Mouse (Mus musculus) ovary, postnatal 14 days (tissue): ENCODE results near the gene Tfeb.

Source experiments
- DNase-seq: peaks from one replicate; pipeline ENCODE4 v3.0.0; 2022; ENCODE audit warnings: low spot score

The Tfeb gene

DNA sequence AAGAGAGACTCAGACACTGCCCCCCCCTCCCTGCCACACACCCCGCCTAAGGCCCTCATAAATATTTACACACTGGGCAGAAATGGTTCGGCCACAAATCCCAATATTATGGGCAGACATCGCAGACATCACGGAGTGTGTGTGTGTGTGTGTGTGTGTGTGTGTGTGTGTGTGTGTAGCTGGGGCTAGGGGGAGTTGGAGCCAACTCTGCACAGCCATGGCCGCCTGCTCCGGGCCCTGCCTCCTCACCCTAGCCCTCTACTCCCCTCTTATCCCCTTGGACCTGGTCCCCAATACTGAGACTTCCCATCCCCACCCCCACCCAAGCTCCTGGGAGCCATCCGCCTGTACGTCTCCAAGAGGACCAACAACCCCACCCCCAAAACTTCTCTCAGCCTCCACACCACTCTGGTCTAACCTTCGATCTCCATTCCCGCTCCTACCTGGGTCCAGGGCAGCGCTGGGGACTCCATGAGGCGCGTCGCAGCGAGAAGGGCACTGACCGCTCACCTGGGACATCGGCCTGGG, 95.7 kb downstream of the Tfeb start:
- DNase-seq: no peak

DNA sequence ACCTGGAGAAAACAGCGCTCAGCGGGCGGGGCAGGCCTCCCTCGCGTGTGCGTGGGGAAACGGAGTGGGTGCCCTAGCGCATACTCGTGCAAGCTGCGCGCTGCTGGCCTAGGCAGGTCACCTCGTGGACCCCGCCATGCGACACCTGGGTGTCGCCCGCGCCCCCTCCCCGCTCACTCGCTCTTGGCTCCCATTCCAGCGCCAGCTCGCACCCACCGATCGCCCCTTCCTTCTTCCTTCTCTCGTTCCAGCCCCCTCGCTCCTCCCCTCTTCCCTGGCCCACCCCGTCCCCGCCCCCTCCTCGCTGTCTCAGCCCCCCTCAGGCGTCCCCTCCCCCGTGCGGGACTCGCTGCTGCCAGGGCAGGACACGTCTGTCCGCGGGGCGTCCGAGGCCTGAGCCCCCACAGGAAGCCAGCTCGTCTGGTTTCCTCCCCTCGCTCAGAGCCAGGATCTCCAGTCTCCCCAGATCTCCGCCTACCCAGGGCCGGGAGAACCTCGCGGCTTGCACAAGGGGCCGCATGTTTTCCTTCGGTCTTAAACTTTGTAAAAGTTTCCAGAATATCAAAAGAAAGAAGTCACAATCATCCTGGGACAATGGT, 96.3 kb downstream of the Tfeb start:
- DNase-seq: peak; percentile 34

DNA sequence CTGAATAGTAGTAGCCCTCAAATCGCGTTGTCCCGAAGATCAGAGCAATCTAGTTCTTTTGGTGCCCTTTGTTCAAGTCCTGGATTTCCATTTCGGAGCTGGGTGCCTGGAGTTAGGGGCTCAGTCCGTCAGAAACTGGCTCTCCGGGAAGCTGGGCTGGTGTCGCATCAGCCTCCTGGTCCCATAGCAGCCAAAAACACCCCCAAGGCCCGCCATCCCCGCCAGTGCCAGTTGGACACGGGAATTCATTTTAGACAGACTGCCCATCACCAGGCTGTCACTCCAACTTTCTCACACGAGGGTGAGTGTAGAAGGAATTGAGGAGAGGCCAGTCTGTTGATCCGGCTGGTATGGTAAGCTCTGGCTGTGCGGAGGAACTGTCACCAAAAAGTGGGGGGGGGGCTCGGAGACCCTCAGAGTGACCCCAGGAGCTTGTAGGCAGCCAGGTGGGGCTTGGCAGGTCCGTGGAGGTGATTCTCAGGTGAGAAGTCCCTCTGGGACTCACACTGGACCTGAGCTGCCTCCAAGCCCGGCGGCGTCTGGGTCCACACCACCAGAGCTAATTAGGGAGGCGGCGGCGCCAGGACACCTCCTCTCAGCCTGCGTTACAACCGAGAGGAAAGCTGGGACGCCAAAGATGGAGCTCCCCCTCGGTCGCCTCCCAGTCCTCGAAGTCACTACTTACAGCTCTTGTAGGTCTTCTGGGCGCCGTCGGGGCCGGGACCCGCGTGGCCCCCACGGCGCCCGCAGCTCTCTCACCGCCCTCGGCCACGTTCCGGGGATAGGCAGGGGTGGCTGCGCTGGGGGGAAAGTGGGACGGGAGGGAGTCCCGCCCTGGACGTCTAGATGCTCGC, 97.0 kb downstream of the Tfeb start:
- no peak for DNase-seq

DNA sequence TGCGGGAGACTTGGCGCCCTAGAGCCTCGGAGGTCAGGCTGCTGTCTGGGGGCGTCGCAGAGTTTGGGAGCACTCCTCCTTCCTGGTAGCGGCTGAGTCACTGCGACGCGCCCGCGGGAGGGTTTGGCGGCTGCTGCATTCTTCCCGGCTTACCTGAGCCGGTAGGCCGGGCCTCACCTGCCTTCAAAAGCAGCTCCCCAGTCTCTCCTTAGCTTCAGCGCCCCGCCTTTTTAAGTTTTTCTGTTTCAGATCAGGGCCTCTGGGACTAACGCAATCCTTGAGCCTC, 97.6 kb downstream of the Tfeb start, which contains the start of gene Mdfi:
Gene Mdfi (minus strand): TSS at position 210 of the 286 bp plus-strand sequence.
- DNase-seq: no peak

DNA sequence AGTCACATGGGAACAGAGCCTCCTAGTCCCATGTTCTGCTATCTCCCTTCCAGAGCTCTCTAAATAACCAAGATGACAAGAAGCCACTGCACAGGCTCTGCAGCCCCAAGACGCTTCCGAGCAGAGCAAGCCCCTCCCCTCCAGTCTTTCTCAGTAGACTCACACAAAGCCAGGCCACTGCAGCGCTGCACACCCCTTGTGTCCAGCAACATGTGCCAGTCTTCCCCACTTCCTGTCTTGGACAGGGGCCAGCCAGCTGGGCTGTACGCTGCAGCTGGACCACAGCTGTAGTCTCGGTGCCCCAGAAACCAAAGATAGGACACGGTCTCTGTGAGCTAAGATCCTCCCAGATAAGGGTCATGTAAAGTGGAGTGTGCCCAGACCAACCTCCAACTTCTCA, 101.0 kb downstream of the Tfeb start:
- DNase-seq: no peak

DNA sequence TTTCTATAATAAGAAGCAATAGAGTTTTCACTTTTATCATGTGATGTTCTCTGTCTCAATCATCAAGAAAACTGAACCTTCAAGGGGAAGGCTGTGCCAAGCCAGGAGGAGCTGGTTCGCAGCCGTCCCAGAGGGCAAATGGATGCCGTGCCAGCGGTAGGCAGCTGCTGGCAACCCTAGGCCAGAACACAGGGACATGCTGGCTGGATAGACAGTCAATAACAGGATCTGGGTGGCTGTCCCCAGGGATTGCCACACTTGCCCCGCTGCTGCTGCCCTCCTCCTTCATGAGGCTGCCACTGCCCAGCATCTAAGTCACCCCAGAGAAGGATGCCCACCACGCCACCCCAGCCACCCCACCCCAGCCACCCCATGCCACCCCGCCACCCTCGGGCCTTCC, 104.7 kb downstream of the Tfeb start:
- DNase-seq: no peak
